Mouse (Mus musculus): ENCODE measurements around the gene C2cd3. TPM values are rescaled to one million over a fixed set of nuclear protein-coding genes. Genes with fewer than 3 reads are reported as not detected.
A peak's percentile ranks its signal among the peaks of the same experiment; 100 is the strongest.

C2cd3 gene
- polyA plus RNA-seq, 1 experiment from 2014 or later = 35.1 TPM

DNA sequence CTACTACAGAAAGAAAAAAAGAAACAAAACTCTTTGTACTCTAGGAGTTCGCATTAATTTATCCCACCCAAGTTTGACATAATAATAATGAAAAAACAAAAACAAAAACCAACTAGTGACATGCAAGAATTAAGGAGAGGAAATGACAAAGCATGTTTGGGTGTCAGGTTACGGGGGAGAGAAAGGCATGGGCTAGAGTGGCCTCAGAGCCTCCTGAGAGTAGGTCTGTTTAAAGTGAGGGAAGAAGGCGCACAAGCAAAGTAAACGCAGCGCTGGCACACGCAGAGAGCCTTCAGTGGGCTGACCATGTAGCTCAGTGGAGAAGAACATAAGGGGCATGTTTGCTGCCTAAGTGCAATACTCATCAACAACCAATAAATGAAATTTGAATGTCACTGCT lies 7.1 kb upstream of the C2cd3 start:
- Histone ChIP-seq H3K27ac (no peak overlapping the region), H3K9me3 (replicated peaks) (no peaks in the 10 kb centered on the region), H3K4me2 (no peak overlapping the region), H3K4me3 (no peak overlapping the region), H3K27me3 (no peaks in the 10 kb centered on the region), H3K36me3 (ENCODE audit: poor library complexity, severe bottlenecking) (no peaks in the 10 kb centered on the region), H3K9ac (no peak overlapping the region), H3K4me1 (peaks cover 19% of the 10 kb centered on the region)
- WGBS = 66% methylated on average over 6 of the region's 6 CpGs
- ATAC-seq = no peak

DNA sequence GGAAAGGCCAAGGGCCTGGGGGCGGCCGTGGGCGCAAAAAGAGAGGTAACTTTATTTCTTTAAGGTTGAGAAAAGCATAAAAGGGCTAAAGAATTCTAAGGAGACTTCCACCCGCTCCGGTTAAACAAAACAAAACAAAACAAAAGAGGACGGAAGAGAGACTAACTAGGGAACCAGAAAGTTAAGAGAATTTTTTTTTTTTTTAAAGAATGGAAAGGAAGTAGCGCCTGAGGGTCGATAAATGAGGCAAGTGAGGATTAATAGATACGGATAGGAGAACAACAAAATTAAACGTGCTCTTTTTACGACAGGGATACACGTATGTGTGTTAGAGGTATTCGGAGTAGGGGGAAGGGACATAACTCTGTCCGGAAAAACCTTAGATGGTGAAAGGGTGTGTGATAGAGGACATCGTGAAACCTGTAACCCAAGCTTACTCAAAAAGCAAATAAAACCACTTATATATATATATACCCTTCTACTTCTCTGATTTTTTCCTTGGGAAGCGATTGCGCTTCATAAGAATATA lies 483 bp downstream of the C2cd3 start:
- H3K27me3 ChIP-seq = no peaks in the 10 kb centered on the region
- ATAC-seq = no peak
- H3K4me3 ChIP-seq = peak overlapping the region; percentile 71
- no peaks in the 10 kb centered on the region for H3K9me3 ChIP-seq (replicated peaks)
- H3K4me2 ChIP-seq = peak overlapping the region; percentile 67
- WGBS = 7% methylated on average over 17 of the region's 17 CpGs
- H3K9ac ChIP-seq = peak overlapping the region; percentile 62
- H3K36me3 ChIP-seq (ENCODE audit: poor library complexity, severe bottlenecking) = peaks cover 29% of the 10 kb centered on the region
- peaks cover 35% of the 10 kb centered on the region for H3K4me1 ChIP-seq
- peak overlapping the region; percentile 73 for H3K27ac ChIP-seq

DNA sequence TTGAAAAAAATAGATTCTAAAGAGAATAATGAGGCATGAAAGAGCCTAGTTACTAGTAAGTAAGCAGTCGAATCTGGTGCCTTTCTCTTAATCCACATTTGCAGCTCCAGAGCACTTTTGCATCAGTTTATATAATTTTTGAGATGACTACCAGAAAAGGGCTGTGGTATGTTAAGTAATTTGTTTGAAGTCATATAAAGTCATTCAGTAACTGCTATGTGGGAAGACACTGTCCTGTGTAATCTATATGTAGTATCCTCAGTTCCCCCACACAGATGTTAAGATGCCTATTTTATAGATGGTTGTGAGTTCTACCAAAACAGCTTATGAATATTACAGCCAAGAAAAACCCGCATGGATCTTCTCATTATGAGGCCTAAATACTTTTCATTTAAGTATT lies 6.2 kb downstream of the C2cd3 start:
- Histone ChIP-seq H3K4me3 (no peak overlapping the region), H3K4me2 (no peak overlapping the region), H3K27ac (no peak overlapping the region), H3K9me3 (replicated peaks) (no peaks in the 10 kb centered on the region), H3K9ac (no peak overlapping the region), H3K27me3 (no peaks in the 10 kb centered on the region), H3K4me1 (peaks cover 4% of the 10 kb centered on the region), H3K36me3 (ENCODE audit: poor library complexity, severe bottlenecking) (peaks cover 72% of the 10 kb centered on the region)
- ATAC-seq = no peak
- 91% methylated on average over 2 of the region's 2 CpGs for WGBS

DNA sequence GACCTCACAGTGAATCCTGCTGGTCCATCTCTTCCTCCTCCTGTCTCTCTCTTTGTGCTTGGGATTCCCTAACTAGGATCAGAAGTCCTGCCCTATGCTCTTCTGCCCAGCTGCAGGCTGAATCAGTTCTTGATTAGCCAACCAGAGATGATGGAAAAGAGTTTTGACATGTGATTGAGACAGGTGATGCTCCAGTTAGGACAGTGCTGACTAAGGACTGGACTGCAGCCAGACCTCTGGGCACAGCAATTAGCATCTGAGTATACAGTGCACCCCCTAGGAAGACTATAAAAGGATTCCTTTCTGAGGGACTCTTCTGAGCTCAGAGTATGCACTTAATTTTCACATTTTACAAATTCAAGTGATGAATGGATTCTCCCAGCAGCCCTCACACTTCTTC lies 9.1 kb downstream of the C2cd3 start:
- Histone ChIP-seq H3K27me3 (no peaks in the 10 kb centered on the region), H3K4me3 (no peak overlapping the region), H3K27ac (no peak overlapping the region), H3K4me2 (no peak overlapping the region), H3K4me1 (no peaks in the 10 kb centered on the region), H3K36me3 (ENCODE audit: poor library complexity, severe bottlenecking) (peaks cover 67% of the 10 kb centered on the region), H3K9me3 (replicated peaks) (no peaks in the 10 kb centered on the region), H3K9ac (no peak overlapping the region)
- no peak for ATAC-seq

DNA sequence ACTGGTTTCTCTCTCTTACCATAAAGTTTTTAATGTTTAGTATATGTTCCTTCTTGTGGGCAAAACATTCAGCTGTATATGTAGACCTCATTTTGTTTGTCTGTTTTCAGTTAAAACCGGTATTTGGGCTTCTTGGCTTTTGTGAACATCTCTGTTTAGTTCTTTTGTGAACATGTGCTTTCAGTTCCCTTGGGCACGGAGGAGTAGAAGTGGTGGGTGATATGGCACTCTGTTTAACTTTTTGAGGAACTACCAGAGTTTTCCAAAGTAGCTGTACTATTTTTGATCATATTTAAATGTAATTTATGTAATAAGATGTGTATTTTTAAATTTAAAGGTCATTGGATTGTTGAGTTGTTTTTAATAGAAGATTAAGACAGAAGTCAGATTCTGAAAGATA lies 11.2 kb downstream of the C2cd3 start:
- Histone ChIP-seq H3K27me3 (no peaks in the 10 kb centered on the region), H3K4me2 (no peak overlapping the region), H3K4me1 (no peaks in the 10 kb centered on the region), H3K36me3 (ENCODE audit: poor library complexity, severe bottlenecking) (peaks cover 60% of the 10 kb centered on the region), H3K9me3 (replicated peaks) (no peaks in the 10 kb centered on the region), H3K27ac (no peak overlapping the region), H3K9ac (no peak overlapping the region), H3K4me3 (no peak overlapping the region)
- ATAC-seq = no peak
- 92% methylated on average over 2 of the region's 2 CpGs for WGBS

DNA sequence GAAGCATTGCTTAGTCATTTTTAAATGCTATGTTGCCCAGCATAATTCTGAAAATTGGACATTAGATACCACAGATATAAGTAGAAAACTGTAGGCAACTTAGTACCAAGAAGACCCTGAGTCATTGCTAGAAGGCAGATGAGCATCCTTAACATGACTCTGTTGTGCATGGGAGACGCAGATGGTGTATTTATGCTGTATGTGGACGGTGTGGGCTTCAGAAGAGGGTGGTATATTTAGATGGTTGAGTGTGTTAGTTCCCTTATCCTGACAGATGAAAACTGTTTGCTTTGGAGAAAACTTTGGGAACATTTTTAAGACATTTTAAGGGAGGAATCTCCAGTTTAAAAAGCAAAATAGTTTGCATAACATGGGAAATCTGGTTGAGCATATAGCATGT lies 16.1 kb downstream of the C2cd3 start:
- Histone ChIP-seq H3K27me3 (no peaks in the 10 kb centered on the region), H3K4me2 (no peak overlapping the region), H3K36me3 (ENCODE audit: poor library complexity, severe bottlenecking) (peaks cover 70% of the 10 kb centered on the region), H3K4me1 (no peaks in the 10 kb centered on the region), H3K9ac (no peak overlapping the region), H3K27ac (no peak overlapping the region), H3K4me3 (no peak overlapping the region), H3K9me3 (replicated peaks) (no peaks in the 10 kb centered on the region)
- no peak for ATAC-seq
- 94% methylated on average over 2 of the region's 2 CpGs for WGBS

DNA sequence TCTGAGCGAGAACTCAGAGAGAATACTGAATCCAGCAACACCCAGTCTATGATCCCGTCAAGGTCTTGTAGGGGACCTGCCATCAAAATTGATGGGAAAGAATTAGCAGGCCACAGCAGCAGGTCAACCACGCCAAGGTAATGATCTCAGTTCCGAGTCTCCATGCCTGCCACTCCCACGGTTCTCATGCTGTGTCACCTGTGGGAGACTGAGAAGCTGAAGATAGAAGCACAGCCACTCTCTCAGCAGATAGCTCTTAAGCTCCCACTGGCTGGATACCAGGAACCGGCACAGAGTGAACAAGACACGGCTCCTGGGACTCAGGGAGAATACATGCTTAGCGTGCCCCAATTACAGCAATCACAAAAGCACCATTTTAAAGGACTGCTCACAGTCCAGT lies 18.1 kb downstream of the C2cd3 start:
- H3K9me3 ChIP-seq (replicated peaks) = no peaks in the 10 kb centered on the region
- H3K36me3 ChIP-seq (ENCODE audit: poor library complexity, severe bottlenecking) = peaks cover 69% of the 10 kb centered on the region
- H3K27me3 ChIP-seq = no peaks in the 10 kb centered on the region
- no peak for ATAC-seq
- 91% methylated on average over 8 of the region's 8 CpGs for WGBS
- no peak overlapping the region for H3K4me2 ChIP-seq
- no peaks in the 10 kb centered on the region for H3K4me1 ChIP-seq
- no peak overlapping the region for H3K9ac ChIP-seq
- H3K27ac ChIP-seq = no peak overlapping the region
- H3K4me3 ChIP-seq = no peak overlapping the region

DNA sequence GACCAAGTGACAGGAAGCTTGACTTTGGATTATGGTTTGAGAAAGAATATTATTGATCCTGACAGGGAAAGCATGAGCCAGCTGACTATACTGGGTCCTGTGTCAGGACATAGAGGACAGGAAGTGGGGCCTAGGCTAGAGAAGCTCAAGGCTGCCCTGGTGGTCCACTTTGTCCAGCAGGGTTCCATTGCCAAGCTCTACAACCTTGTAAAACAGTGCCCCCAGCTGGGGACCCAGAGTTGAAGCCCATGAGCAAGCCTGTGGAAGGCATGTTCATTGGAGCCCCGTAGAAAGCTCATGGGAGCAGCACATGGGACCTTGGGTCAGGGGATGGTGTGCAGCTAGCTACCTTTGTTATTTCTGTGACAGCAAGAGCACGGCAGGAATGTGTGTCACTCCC lies 20.2 kb downstream of the C2cd3 start:
- H3K9me3 ChIP-seq (replicated peaks) = no peaks in the 10 kb centered on the region
- 93% methylated on average over 2 of the region's 2 CpGs for WGBS
- H3K9ac ChIP-seq = no peak overlapping the region
- no peak for ATAC-seq
- H3K4me1 ChIP-seq = no peaks in the 10 kb centered on the region
- no peak overlapping the region for H3K4me2 ChIP-seq
- H3K4me3 ChIP-seq = no peak overlapping the region
- no peak overlapping the region for H3K27ac ChIP-seq
- H3K27me3 ChIP-seq = no peaks in the 10 kb centered on the region
- peaks cover 85% of the 10 kb centered on the region for H3K36me3 ChIP-seq (ENCODE audit: poor library complexity, severe bottlenecking)

DNA sequence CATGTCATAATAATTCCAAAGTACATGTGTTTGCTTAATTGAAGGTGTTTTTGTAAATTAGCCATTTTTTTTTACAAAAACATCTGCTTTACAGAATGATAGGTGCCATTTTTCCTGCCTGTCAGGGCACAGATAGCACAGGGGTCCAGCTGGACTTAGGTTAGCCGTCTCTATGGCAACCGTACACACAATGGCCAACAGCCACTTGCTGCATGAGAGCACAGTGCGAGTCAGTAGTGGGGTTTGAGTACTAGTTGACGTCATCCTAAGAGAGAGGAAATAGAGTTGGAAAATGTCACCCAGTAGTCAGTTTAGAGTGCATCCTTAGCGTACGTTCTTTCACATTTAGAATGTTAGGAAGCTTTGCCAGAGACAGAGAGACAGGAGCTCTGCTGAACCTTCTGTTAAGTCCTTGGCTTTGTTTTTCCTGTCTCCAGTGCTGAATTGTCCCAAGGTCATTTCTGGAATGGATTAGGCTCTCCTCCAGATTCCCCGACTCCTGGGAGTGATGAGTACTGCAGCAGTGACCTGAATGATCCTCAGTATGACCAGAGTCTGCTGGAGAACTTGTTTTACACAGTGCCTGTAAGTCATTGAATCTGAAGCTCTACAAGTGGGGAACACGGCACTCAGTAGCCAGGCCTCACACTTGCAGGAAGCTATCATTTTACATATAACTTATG lies 27.3 kb downstream of the C2cd3 start:
- H3K36me3 ChIP-seq (ENCODE audit: poor library complexity, severe bottlenecking) = peaks cover 67% of the 10 kb centered on the region

DNA sequence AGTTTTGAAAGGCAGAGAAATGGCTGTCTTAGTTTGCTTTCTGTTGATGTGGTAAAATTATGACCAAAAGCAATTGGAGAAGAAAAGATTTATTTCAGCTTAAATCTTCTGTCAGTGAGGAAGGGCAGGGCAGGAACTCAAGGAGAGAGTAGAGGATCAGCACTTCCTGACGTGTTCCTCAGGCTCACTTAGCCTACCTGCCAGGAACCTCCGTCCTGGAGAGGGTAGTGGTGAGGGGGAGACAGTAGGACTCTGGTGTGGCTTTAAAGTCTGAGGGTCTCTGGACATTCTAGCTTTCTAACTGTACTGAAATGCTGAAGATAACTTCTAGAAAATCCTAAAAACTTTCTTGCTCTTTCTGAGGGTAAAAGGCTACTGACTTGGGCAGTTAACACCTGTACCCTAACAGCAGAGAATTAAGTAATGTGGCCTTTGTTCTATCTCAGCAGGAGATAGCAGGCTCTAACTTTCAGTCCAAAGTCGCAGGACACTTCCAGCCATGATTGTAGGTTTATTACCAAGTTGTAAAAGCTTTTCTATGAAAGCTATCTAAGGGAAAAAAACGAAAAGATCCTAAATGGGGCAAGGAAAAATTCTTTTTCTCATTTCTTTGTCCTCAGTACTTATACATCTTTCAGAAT lies 29.0 kb downstream of the C2cd3 start:
- 74% methylated on average over 4 of the region's 4 CpGs for WGBS
- Histone ChIP-seq H3K4me3 (no peak overlapping the region), H3K36me3 (ENCODE audit: poor library complexity, severe bottlenecking) (peaks cover 68% of the 10 kb centered on the region), H3K4me1 (peaks cover 9% of the 10 kb centered on the region; the same call in 1 of the 2 replicates), H3K4me2 (no peak overlapping the region), H3K27ac (no peak overlapping the region), H3K9me3 (replicated peaks) (no peaks in the 10 kb centered on the region), H3K9ac (no peak overlapping the region), H3K27me3 (no peaks in the 10 kb centered on the region)
- no peak for ATAC-seq

More for the DNA sequence above, 27.3 kb downstream of the C2cd3 start:
- H3K27me3 ChIP-seq = no peaks in the 10 kb centered on the region
- H3K27ac ChIP-seq = no peak overlapping the region
- ATAC-seq = peak; percentile 71; the same call in 1 of the 2 replicates
- H3K4me1 ChIP-seq = peaks cover 9% of the 10 kb centered on the region; the same call in 1 of the 2 replicates
- H3K9ac ChIP-seq = no peak overlapping the region
- WGBS = 53% methylated on average over 8 of the region's 8 CpGs
- no peak overlapping the region for H3K4me3 ChIP-seq
- H3K9me3 ChIP-seq (replicated peaks) = no peaks in the 10 kb centered on the region
- no peak overlapping the region for H3K4me2 ChIP-seq

DNA sequence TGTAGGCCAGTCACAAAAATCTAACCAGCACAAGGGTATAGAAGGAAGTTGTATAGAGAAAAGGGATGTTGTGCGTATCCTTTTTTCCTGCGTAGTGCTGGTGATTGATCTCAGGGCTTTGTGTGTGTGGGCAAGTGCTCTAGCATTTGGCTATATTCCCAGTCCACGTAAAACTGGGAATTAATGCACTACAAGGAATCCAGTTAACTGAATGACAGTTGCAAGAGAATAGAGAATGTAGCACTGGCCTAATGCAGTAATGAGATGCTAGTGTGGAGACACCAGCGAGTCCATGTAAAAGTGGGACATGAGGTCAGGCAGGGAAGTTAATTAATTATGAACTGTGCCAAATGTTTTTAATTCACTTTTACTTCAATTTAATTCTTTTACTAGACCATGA lies 30.7 kb downstream of the C2cd3 start:
- no peak overlapping the region for H3K4me2 ChIP-seq
- H3K9me3 ChIP-seq (replicated peaks) = no peaks in the 10 kb centered on the region
- 46% methylated on average over 4 of the region's 4 CpGs for WGBS
- peaks cover 69% of the 10 kb centered on the region for H3K36me3 ChIP-seq (ENCODE audit: poor library complexity, severe bottlenecking)
- ATAC-seq = peak; percentile 58; the same call in 1 of the 2 replicates
- H3K27me3 ChIP-seq = no peaks in the 10 kb centered on the region
- H3K4me1 ChIP-seq = peaks cover 9% of the 10 kb centered on the region; the same call in 1 of the 2 replicates
- peak overlapping the region; percentile 32 for H3K27ac ChIP-seq
- no peak overlapping the region for H3K4me3 ChIP-seq
- no peak overlapping the region for H3K9ac ChIP-seq

DNA sequence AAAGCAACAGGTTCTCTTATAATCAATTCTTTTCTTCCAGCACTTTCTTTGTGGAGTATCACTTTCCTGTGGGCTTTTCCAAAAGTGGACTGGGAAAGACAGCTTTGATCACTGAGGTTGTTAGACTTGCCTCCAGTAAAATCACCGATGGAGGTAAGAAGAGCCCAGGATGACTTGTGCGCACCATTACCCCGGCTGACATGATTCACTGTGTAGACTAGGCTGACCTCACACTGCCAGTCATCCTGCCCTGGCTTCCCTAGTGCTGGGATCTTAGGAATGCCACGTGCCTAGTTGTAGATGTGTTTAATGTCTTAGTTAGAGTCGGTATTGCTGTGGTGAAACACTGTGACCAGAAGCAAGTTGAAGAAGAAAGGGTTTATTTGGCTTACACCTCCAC lies 35.6 kb downstream of the C2cd3 start:
- Histone ChIP-seq H3K4me3 (no peak overlapping the region), H3K36me3 (ENCODE audit: poor library complexity, severe bottlenecking) (peaks cover 87% of the 10 kb centered on the region), H3K27ac (no peak overlapping the region), H3K4me2 (no peak overlapping the region), H3K9ac (no peak overlapping the region), H3K9me3 (replicated peaks) (no peaks in the 10 kb centered on the region), H3K27me3 (no peaks in the 10 kb centered on the region), H3K4me1 (peaks cover 1% of the 10 kb centered on the region; the same call in 1 of the 2 replicates)
- ATAC-seq = no peak
- 92% methylated on average over 5 of the region's 5 CpGs for WGBS

Data from forebrain, embryonic 13.5 days (tissue).